Mouse (Mus musculus): ENCODE data around the gene Sdhaf1. TPM values are rescaled to one million over a fixed set of nuclear protein-coding genes. Genes with fewer than 3 reads are reported as not detected.

The Sdhaf1 gene
- 5.7 TPM for polyA plus RNA-seq (2014; fragmentation: Illumina TruSeq; extraction: RNeasy Lipid Tissue Mini Kit (QIAGEN cat#74804); ENCODE audit: low read depth, low replicate concordance)

GRCm38 (mm10) chr7:30323795-30324194, at the start of gene Sdhaf1:
Gene Sdhaf1, minus strand, starts transcription at chr7:30323895.

GRCm38 (mm10) chr7:30362652-30363343, 39.1 kb upstream of the Sdhaf1 start, which contains the start of gene Lrfn3:
Gene Lrfn3, minus strand, starts transcription at chr7:30362772.

GRCm38 (mm10) chr7:30321539-30322284, 2.0 kb downstream of the Sdhaf1 start, which contains the start of gene E130208F15Rik:
Gene E130208F15Rik, plus strand, starts transcription at chr7:30321740.

GRCm38 (mm10) chr7:30314721-30315155, 9.0 kb downstream of the Sdhaf1 start, which contains the start of gene Syne4:
Gene Syne4, plus strand, starts transcription at chr7:30314807.

GRCm38 (mm10) chr7:30308076-30309005, 15.4 kb downstream of the Sdhaf1 start, which contains the start of gene Alkbh6:
Gene Alkbh6, plus strand, starts transcription at chr7:30308717.

GRCm38 (mm10) chr7:30291215-30292131, 32.2 kb downstream of the Sdhaf1 start, which contains the start of gene Clip3:
Gene Clip3, plus strand, starts transcription at chr7:30291728.

GRCm38 (mm10) chr7:30279951-30280669, 43.6 kb downstream of the Sdhaf1 start, which contains the start of the genes Thap8 and Wdr62:
Gene Thap8, plus strand, starts transcription at chr7:30280094.
Gene Wdr62, minus strand, starts transcription at chr7:30280419.

Other genes starting within 250 kb of the Sdhaf1 start
- not detected for gene Gm26920, start 233.5 kb downstream of the Sdhaf1 start, polyA plus RNA-seq (2014; fragmentation: Illumina TruSeq; extraction: RNeasy Lipid Tissue Mini Kit (QIAGEN cat#74804); ENCODE audit: low read depth, low replicate concordance)
- 1.9 TPM for gene Zfp566, start 233.4 kb downstream of the Sdhaf1 start, polyA plus RNA-seq (2014; fragmentation: Illumina TruSeq; extraction: RNeasy Lipid Tissue Mini Kit (QIAGEN cat#74804); ENCODE audit: low read depth, low replicate concordance)
- gene Zfp260, start 229.1 kb downstream of the Sdhaf1 start, polyA plus RNA-seq (2014; fragmentation: Illumina TruSeq; extraction: RNeasy Lipid Tissue Mini Kit (QIAGEN cat#74804); ENCODE audit: low read depth, low replicate concordance) = 97.5 TPM
- gene Zfp382, start 202.0 kb downstream of the Sdhaf1 start, polyA plus RNA-seq (2014; fragmentation: Illumina TruSeq; extraction: RNeasy Lipid Tissue Mini Kit (QIAGEN cat#74804); ENCODE audit: low read depth, low replicate concordance) = 0.93 TPM
- 32.4 TPM for gene Zfp146, start 154.1 kb downstream of the Sdhaf1 start, polyA plus RNA-seq (2014; fragmentation: Illumina TruSeq; extraction: RNeasy Lipid Tissue Mini Kit (QIAGEN cat#74804); ENCODE audit: low read depth, low replicate concordance)
- not detected for gene Cox7a1, start 139.8 kb downstream of the Sdhaf1 start, polyA plus RNA-seq (2014; fragmentation: Illumina TruSeq; extraction: RNeasy Lipid Tissue Mini Kit (QIAGEN cat#74804); ENCODE audit: low read depth, low replicate concordance)
- gene Capns1, start 125.1 kb downstream of the Sdhaf1 start, polyA plus RNA-seq (2014; fragmentation: Illumina TruSeq; extraction: RNeasy Lipid Tissue Mini Kit (QIAGEN cat#74804); ENCODE audit: low read depth, low replicate concordance) = 58.2 TPM
- not detected for gene Polr2i, start 91.9 kb downstream of the Sdhaf1 start, polyA plus RNA-seq (2014; fragmentation: Illumina TruSeq; extraction: RNeasy Lipid Tissue Mini Kit (QIAGEN cat#74804); ENCODE audit: low read depth, low replicate concordance)
- 7.6 TPM for gene Tbcb, start 91.6 kb downstream of the Sdhaf1 start, polyA plus RNA-seq (2014; fragmentation: Illumina TruSeq; extraction: RNeasy Lipid Tissue Mini Kit (QIAGEN cat#74804); ENCODE audit: low read depth, low replicate concordance)
- gene Ovol3, start 88.2 kb downstream of the Sdhaf1 start, polyA plus RNA-seq (2014; fragmentation: Illumina TruSeq; extraction: RNeasy Lipid Tissue Mini Kit (QIAGEN cat#74804); ENCODE audit: low read depth, low replicate concordance) = not detected
- gene Thap8, start 43.8 kb downstream of the Sdhaf1 start, polyA plus RNA-seq (2014; fragmentation: Illumina TruSeq; extraction: RNeasy Lipid Tissue Mini Kit (QIAGEN cat#74804); ENCODE audit: low read depth, low replicate concordance) = not detected
- not detected for gene Wdr62, start 43.5 kb downstream of the Sdhaf1 start, polyA plus RNA-seq (2014; fragmentation: Illumina TruSeq; extraction: RNeasy Lipid Tissue Mini Kit (QIAGEN cat#74804); ENCODE audit: low read depth, low replicate concordance)
- gene Clip3, start 32.2 kb downstream of the Sdhaf1 start, polyA plus RNA-seq (2014; fragmentation: Illumina TruSeq; extraction: RNeasy Lipid Tissue Mini Kit (QIAGEN cat#74804); ENCODE audit: low read depth, low replicate concordance) = 1.7 TPM
- 4.7 TPM for gene Alkbh6, start 15.2 kb downstream of the Sdhaf1 start, polyA plus RNA-seq (2014; fragmentation: Illumina TruSeq; extraction: RNeasy Lipid Tissue Mini Kit (QIAGEN cat#74804); ENCODE audit: low read depth, low replicate concordance)
- 5.0 TPM for gene Syne4, start 9.1 kb downstream of the Sdhaf1 start, polyA plus RNA-seq (2014; fragmentation: Illumina TruSeq; extraction: RNeasy Lipid Tissue Mini Kit (QIAGEN cat#74804); ENCODE audit: low read depth, low replicate concordance)
- gene E130208F15Rik, start 2.2 kb downstream of the Sdhaf1 start, polyA plus RNA-seq (2014; fragmentation: Illumina TruSeq; extraction: RNeasy Lipid Tissue Mini Kit (QIAGEN cat#74804); ENCODE audit: low read depth, low replicate concordance) = 1.4 TPM
- 0.69 TPM for gene Lrfn3, start 38.9 kb upstream of the Sdhaf1 start, polyA plus RNA-seq (2014; fragmentation: Illumina TruSeq; extraction: RNeasy Lipid Tissue Mini Kit (QIAGEN cat#74804); ENCODE audit: low read depth, low replicate concordance)
- gene Tyrobp, start 89.9 kb upstream of the Sdhaf1 start, polyA plus RNA-seq (2014; fragmentation: Illumina TruSeq; extraction: RNeasy Lipid Tissue Mini Kit (QIAGEN cat#74804); ENCODE audit: low read depth, low replicate concordance) = 0.97 TPM
- not detected for gene Hcst, start 96.0 kb upstream of the Sdhaf1 start, polyA plus RNA-seq (2014; fragmentation: Illumina TruSeq; extraction: RNeasy Lipid Tissue Mini Kit (QIAGEN cat#74804); ENCODE audit: low read depth, low replicate concordance)
- not detected for gene Nfkbid, start 97.8 kb upstream of the Sdhaf1 start, polyA plus RNA-seq (2014; fragmentation: Illumina TruSeq; extraction: RNeasy Lipid Tissue Mini Kit (QIAGEN cat#74804); ENCODE audit: low read depth, low replicate concordance)
- gene Aplp1, start 121.6 kb upstream of the Sdhaf1 start, polyA plus RNA-seq (2014; fragmentation: Illumina TruSeq; extraction: RNeasy Lipid Tissue Mini Kit (QIAGEN cat#74804); ENCODE audit: low read depth, low replicate concordance) = 1.6 TPM
- not detected for gene Kirrel2, start 133.8 kb upstream of the Sdhaf1 start, polyA plus RNA-seq (2014; fragmentation: Illumina TruSeq; extraction: RNeasy Lipid Tissue Mini Kit (QIAGEN cat#74804); ENCODE audit: low read depth, low replicate concordance)
- 3.5 TPM for gene Nphs1, start 134.4 kb upstream of the Sdhaf1 start, polyA plus RNA-seq (2014; fragmentation: Illumina TruSeq; extraction: RNeasy Lipid Tissue Mini Kit (QIAGEN cat#74804); ENCODE audit: low read depth, low replicate concordance)
- 2.5 TPM for gene Prodh2, start 169.7 kb upstream of the Sdhaf1 start, polyA plus RNA-seq (2014; fragmentation: Illumina TruSeq; extraction: RNeasy Lipid Tissue Mini Kit (QIAGEN cat#74804); ENCODE audit: low read depth, low replicate concordance)
- gene Arhgap33, start 211.2 kb upstream of the Sdhaf1 start, polyA plus RNA-seq (2014; fragmentation: Illumina TruSeq; extraction: RNeasy Lipid Tissue Mini Kit (QIAGEN cat#74804); ENCODE audit: low read depth, low replicate concordance) = 0.12 TPM
- gene Hspb6, start 228.3 kb upstream of the Sdhaf1 start, polyA plus RNA-seq (2014; fragmentation: Illumina TruSeq; extraction: RNeasy Lipid Tissue Mini Kit (QIAGEN cat#74804); ENCODE audit: low read depth, low replicate concordance) = 6.5 TPM
- gene Proser3, start 228.4 kb upstream of the Sdhaf1 start, polyA plus RNA-seq (2014; fragmentation: Illumina TruSeq; extraction: RNeasy Lipid Tissue Mini Kit (QIAGEN cat#74804); ENCODE audit: low read depth, low replicate concordance) = 0.81 TPM
- not detected for gene Lin37, start 235.9 kb upstream of the Sdhaf1 start, polyA plus RNA-seq (2014; fragmentation: Illumina TruSeq; extraction: RNeasy Lipid Tissue Mini Kit (QIAGEN cat#74804); ENCODE audit: low read depth, low replicate concordance)
- 15.9 TPM for gene U2af1l4, start 239.4 kb upstream of the Sdhaf1 start, polyA plus RNA-seq (2014; fragmentation: Illumina TruSeq; extraction: RNeasy Lipid Tissue Mini Kit (QIAGEN cat#74804); ENCODE audit: low read depth, low replicate concordance)
- 2.1 TPM for gene Gm49396, start 239.4 kb upstream of the Sdhaf1 start, polyA plus RNA-seq (2014; fragmentation: Illumina TruSeq; extraction: RNeasy Lipid Tissue Mini Kit (QIAGEN cat#74804); ENCODE audit: low read depth, low replicate concordance)
- 24.8 TPM for gene Psenen, start 239.7 kb upstream of the Sdhaf1 start, polyA plus RNA-seq (2014; fragmentation: Illumina TruSeq; extraction: RNeasy Lipid Tissue Mini Kit (QIAGEN cat#74804); ENCODE audit: low read depth, low replicate concordance)
- not detected for gene Igflr1, start 241.5 kb upstream of the Sdhaf1 start, polyA plus RNA-seq (2014; fragmentation: Illumina TruSeq; extraction: RNeasy Lipid Tissue Mini Kit (QIAGEN cat#74804); ENCODE audit: low read depth, low replicate concordance)